Mouse (Mus musculus): ENCODE measurements around the gene Cdc42bpa. TPM values are rescaled to one million over a fixed set of nuclear protein-coding genes. Genes with fewer than 3 reads are reported as not detected.

Cdc42bpa gene
- polyA plus RNA-seq, 1 experiment from 2014 or later, result 22.2 TPM

- H3K36me3 ChIP-seq, result no peaks in the 10 kb centered on the region
- ATAC-seq (ENCODE audit: low FRiP score, low read depth), result no peak
- H3K27me3 ChIP-seq, result peaks cover 12% of the 10 kb centered on the region
- WGBS, result 72% methylated on average over 4 of the region's 4 CpGs
- H3K4me2 ChIP-seq (replicated peaks), result no peak within 1 kb of the TSS
- no peaks in the 10 kb centered on the region for H3K9me3 ChIP-seq
- H3K4me3 ChIP-seq, result no peak within 1 kb of the TSS
- H3K9ac ChIP-seq (replicated peaks), result no peak within 1 kb of the TSS
- no peak within 1 kb of the TSS for H3K27ac ChIP-seq (replicated peaks)
- H3K4me1 ChIP-seq, result peaks cover 12% of the 10 kb centered on the region
Measured at GRCm38 (mm10) chr1:180198959-180199714, 238.9 kb downstream of the Cdc42bpa start, which contains the start of gene Coq8a. Coq8a (minus strand) TSS chr1:180199602.

GRCm38 (mm10) chr1:180199715-180200050, 239.4 kb downstream of the Cdc42bpa start:
- Histone ChIP-seq H3K27me3 (peaks cover 7% of the 10 kb centered on the region), H3K4me1 (peaks cover 12% of the 10 kb centered on the region), H3K9ac (replicated peaks) (no peak overlapping the region), H3K4me2 (replicated peaks) (no peak overlapping the region), H3K36me3 (no peaks in the 10 kb centered on the region), H3K9me3 (peaks cover 4% of the 10 kb centered on the region), H3K27ac (replicated peaks) (no peak overlapping the region), H3K4me3 (no peak overlapping the region)
- 70% methylated on average over 4 of the region's 4 CpGs for WGBS
- no peak for ATAC-seq (ENCODE audit: low FRiP score, low read depth)

GRCm38 (mm10) chr1:180200722-180201121, 240.4 kb downstream of the Cdc42bpa start:
- WGBS, result 68% methylated on average over 5 of the region's 5 CpGs
- Histone ChIP-seq H3K9me3 (peaks cover 4% of the 10 kb centered on the region), H3K36me3 (no peaks in the 10 kb centered on the region), H3K27ac (replicated peaks) (no peak overlapping the region), H3K4me2 (replicated peaks) (no peak overlapping the region), H3K27me3 (no peaks in the 10 kb centered on the region), H3K4me1 (peaks cover 4% of the 10 kb centered on the region), H3K9ac (replicated peaks) (no peak overlapping the region), H3K4me3 (no peak overlapping the region)
- ATAC-seq (ENCODE audit: low FRiP score, low read depth), result no peak

- H3K4me2 ChIP-seq (replicated peaks), result no peak overlapping the region
- no peak for ATAC-seq (ENCODE audit: low FRiP score, low read depth)
- no peak overlapping the region for H3K9ac ChIP-seq (replicated peaks)
- no peak overlapping the region for H3K4me3 ChIP-seq
- WGBS, result 82% methylated on average over 3 of the region's 3 CpGs
- no peaks in the 10 kb centered on the region for H3K4me1 ChIP-seq
- H3K27me3 ChIP-seq, result no peaks in the 10 kb centered on the region
- H3K9me3 ChIP-seq, result peaks cover 4% of the 10 kb centered on the region
- H3K36me3 ChIP-seq, result no peaks in the 10 kb centered on the region
- H3K27ac ChIP-seq (replicated peaks), result no peak overlapping the region
Measured at GRCm38 (mm10) chr1:180208370-180208769, 248.1 kb downstream of the Cdc42bpa start.

- no peaks in the 10 kb centered on the region for H3K4me1 ChIP-seq
- H3K9me3 ChIP-seq, result no peaks in the 10 kb centered on the region
- WGBS, result 74% methylated on average over 4 of the region's 4 CpGs
- no peak for ATAC-seq (ENCODE audit: low FRiP score, low read depth)
- no peaks in the 10 kb centered on the region for H3K27me3 ChIP-seq
- no peak overlapping the region for H3K4me3 ChIP-seq
- no peak overlapping the region for H3K9ac ChIP-seq (replicated peaks)
- no peak overlapping the region for H3K4me2 ChIP-seq (replicated peaks)
- no peak overlapping the region for H3K27ac ChIP-seq (replicated peaks)
- no peaks in the 10 kb centered on the region for H3K36me3 ChIP-seq
Measured at GRCm38 (mm10) chr1:180210031-180210432, 249.8 kb downstream of the Cdc42bpa start.

- WGBS, result 83% methylated on average over 9 of the region's 9 CpGs
- no peaks in the 10 kb centered on the region for H3K27me3 ChIP-seq
- no peak overlapping the region for H3K4me2 ChIP-seq (replicated peaks)
- no peak for ATAC-seq (ENCODE audit: low FRiP score, low read depth)
- no peak overlapping the region for H3K4me3 ChIP-seq
- H3K27ac ChIP-seq (replicated peaks), result no peak overlapping the region
- no peaks in the 10 kb centered on the region for H3K4me1 ChIP-seq
- H3K36me3 ChIP-seq, result no peaks in the 10 kb centered on the region
- no peaks in the 10 kb centered on the region for H3K9me3 ChIP-seq
- no peak overlapping the region for H3K9ac ChIP-seq (replicated peaks)
Measured at GRCm38 (mm10) chr1:180210781-180211271, 250.6 kb downstream of the Cdc42bpa start.

GRCm38 (mm10) chr1:180212911-180213310, 252.6 kb downstream of the Cdc42bpa start:
- Histone ChIP-seq H3K4me2 (replicated peaks) (no peak overlapping the region), H3K27ac (replicated peaks) (no peak overlapping the region), H3K4me1 (no peaks in the 10 kb centered on the region), H3K27me3 (no peaks in the 10 kb centered on the region), H3K9ac (replicated peaks) (no peak overlapping the region), H3K9me3 (no peaks in the 10 kb centered on the region), H3K36me3 (no peaks in the 10 kb centered on the region), H3K4me3 (no peak overlapping the region)
- no peak for ATAC-seq (ENCODE audit: low FRiP score, low read depth)
- 93% methylated on average over 5 of the region's 5 CpGs for WGBS

GRCm38 (mm10) chr1:180215044-180215443, 254.8 kb downstream of the Cdc42bpa start:
- Histone ChIP-seq H3K4me1 (no peaks in the 10 kb centered on the region), H3K4me2 (replicated peaks) (no peak overlapping the region), H3K9ac (replicated peaks) (no peak overlapping the region), H3K27ac (replicated peaks) (no peak overlapping the region), H3K4me3 (no peak overlapping the region), H3K36me3 (no peaks in the 10 kb centered on the region), H3K27me3 (no peaks in the 10 kb centered on the region), H3K9me3 (no peaks in the 10 kb centered on the region)
- 19% methylated on average over 4 of the region's 4 CpGs for WGBS
- peak; percentile 69 for ATAC-seq (ENCODE audit: low FRiP score, low read depth)

Other genes starting within 250 kb of the Cdc42bpa start
- not detected in 2 replicates for gene Kif28, start 215.2 kb upstream of the Cdc42bpa start, polyA plus RNA-seq (2016; fragmentation: Nextera tagmentation; extraction: Ambion mirVana)
- gene Gm10518, start 157.1 kb upstream of the Cdc42bpa start, polyA plus RNA-seq (2016; fragmentation: Nextera tagmentation; extraction: Ambion mirVana), result 0.29 TPM in 1 of 2 replicates, not detected in the other
- gene Ahctf1, start 156.8 kb upstream of the Cdc42bpa start, polyA plus RNA-seq (2016; fragmentation: Nextera tagmentation; extraction: Ambion mirVana), result 34.5 and 34.8 TPM in 2 replicates
- 1.8 and 2.7 TPM in 2 replicates for gene Coq8a, start 239.1 kb downstream of the Cdc42bpa start, polyA plus RNA-seq (2016; fragmentation: Nextera tagmentation; extraction: Ambion mirVana)